Mouse (Mus musculus) kidney, adult 9 months (tissue): Measurements from ENCODE around the gene Gm4559.
"Not testable (repeated sequence)": the region's sequence is repeated elsewhere in the genome, so short reads cannot be mapped to it uniquely, and the experiment has no call there.

Experiments
- DNase-seq: peaks from one replicate; pipeline ENCODE4 v3.0.0; 2022

Gene Gm4559

GRCm38 (mm10) chr7:142258254-142258653, 15.9 kb downstream of the Gm4559 start, which contains the start of gene Gm2431:
Gm2431 (minus strand) TSS chr7:142258354.
- not testable (repeated sequence) for DNase-seq

DNA sequence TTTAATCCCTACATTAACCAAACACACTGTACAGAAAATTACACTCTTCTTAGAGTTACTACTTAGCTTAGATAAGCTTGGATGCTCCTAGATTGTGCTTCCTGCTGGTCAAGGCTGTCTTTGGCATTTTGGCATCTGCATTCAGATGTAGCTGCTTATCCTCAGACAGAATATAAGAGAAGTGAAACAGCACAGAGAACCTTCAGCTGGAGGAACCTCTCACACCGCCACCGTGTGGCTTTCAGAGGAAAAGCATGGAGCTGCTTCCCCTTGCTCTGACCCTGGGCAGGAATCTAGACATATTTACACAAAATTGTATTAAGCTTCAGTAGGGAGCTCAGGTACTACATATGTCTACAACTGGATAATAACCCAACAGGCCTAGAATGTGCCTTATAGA, 18.6 kb downstream of the Gm4559 start:
- peak; percentile 16 for DNase-seq

GRCm38 (mm10) chr7:142249824-142250223, 24.3 kb downstream of the Gm4559 start:
- peak; percentile 22 for DNase-seq

DNA sequence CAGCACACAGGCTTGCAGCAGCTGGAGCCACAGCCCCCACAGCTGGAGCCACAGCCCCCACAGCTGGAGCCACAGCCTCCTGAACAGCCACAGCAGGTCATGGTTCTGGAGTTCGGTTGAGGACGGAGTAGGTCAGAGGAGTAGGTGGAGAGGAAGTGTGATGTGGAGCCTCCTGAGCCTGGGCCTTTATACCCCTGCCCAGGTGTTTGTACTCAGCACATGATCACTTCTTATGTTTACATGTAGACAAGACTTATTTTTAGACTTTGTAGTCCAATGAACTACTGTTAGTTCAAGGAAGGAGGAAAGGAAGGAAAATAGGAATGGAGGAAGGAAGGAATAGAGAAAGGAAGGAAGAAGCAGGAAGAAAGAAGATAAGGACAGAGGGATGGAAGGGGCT, 33.2 kb downstream of the Gm4559 start, which contains the start of gene Gm40460:
Gene Gm40460, minus strand, starts transcription at position 101 of the 400 bp plus-strand sequence.
- no peak for DNase-seq

DNA sequence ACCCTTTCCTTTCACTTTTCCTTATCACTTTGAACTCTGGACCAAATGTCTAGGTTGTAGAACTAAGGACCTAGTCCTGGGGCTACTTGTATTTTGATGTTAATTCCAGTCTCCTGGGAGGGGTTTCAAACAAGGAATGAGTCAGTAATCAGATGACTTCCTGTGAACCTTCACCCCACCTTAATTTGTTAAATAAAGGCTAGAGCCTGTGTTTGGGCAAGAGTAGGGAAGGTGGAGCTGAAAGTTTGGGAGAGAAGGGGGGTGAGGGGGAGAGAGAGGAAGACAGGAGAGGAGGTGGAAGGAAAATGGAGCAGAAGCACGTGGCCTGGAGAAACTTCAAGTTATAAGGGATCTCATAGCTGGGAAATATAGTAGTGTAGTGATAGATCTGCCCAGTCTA, 42.6 kb downstream of the Gm4559 start:
- no peak for DNase-seq

GRCm38 (mm10) chr7:142229871-142230270, 44.3 kb downstream of the Gm4559 start, which contains the start of gene Krtap5-5:
Krtap5-5 (minus strand) TSS chr7:142229971.
- DNase-seq, result peak; percentile 4

GRCm38 (mm10) chr7:142224518-142224917, 49.6 kb downstream of the Gm4559 start:
- no peak for DNase-seq
